In the genomic region with DNA sequence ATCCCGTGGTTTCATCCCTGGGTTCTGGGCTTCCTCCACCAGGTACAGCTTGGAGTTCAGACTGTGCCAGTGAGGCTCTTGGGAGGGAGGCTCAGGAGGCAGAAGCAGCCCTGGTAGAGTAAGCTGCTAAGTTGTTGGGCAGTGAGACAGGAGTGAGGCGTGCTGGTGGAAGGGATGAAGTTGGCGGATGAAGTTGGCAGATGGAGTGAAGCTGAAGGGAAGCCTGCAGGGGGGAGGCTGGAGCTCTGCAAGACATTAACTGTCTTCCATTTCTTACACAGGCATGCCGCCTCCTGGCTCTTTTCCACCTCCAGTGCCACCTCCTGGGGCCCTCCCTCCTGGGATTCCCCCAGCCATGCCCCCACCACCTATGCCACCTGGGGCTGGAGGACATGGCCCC, we compare ENCODE assay signal across 12 mouse cellular contexts. TPM values are rescaled to one million over a fixed set of nuclear protein-coding genes. Genes with fewer than 3 reads are reported as not detected.
DNase-seq lines count a peak whose midpoint lies in the region; ATAC-seq lines count a peak whose summit lies in the region.
"Not testable (repeated sequence)": the region's sequence is repeated elsewhere in the genome, so short reads cannot be mapped to it uniquely, and the experiment has no call there.
"Had no signal": no experiment of that assay in that cellular context is flagged by ENCODE, and none has a peak within 500 bp of the region (broad histone marks: within the 10 kb centered on the region; RNA-seq: fewer than 3 reads in every experiment).

No protein-coding gene starts in this region.

- H3K27ac ChIP-seq in embryonic facial prominence, embryonic 12.5 days; forebrain, embryonic 15.5 days (replicated peaks); intestine, embryonic 15.5 days; liver, embryonic 13.5 days; midbrain, embryonic 10.5 days (replicated peaks); stomach, embryonic 15.5 days: not testable (repeated sequence)

- not testable (repeated sequence) for H3K27me3 ChIP-seq in embryonic facial prominence, embryonic 12.5 days; forebrain, embryonic 15.5 days; intestine, embryonic 15.5 days (replicated peaks); liver, embryonic 13.5 days; midbrain, embryonic 10.5 days (ENCODE audit: low read depth, poor library complexity, severe bottlenecking); stomach, embryonic 15.5 days (replicated peaks)

- not testable (repeated sequence) for H3K9ac ChIP-seq in embryonic facial prominence, embryonic 12.5 days; forebrain, embryonic 15.5 days (replicated peaks); intestine, embryonic 15.5 days; stomach, embryonic 15.5 days
- H3K9ac ChIP-seq in liver, embryonic 13.5 days: peak overlapping the region; percentile 62

- ATAC-seq in embryonic facial prominence, embryonic 12.5 days (ENCODE audit: insufficient number of reproducible peaks, insufficient read depth, low FRiP score, low TSS enrichment); forebrain, embryonic 15.5 days (replicated peaks); intestine, embryonic 15.5 days; liver, embryonic 13.5 days (ENCODE audit: low read depth); stomach, embryonic 15.5 days (ENCODE audit: insufficient read depth, low FRiP score, low read depth): not testable (repeated sequence)

- WGBS in embryonic facial prominence, embryonic 12.5 days: 84% methylated on average over 4 of the region's 4 CpGs
- WGBS in forebrain, embryonic 15.5 days: 90% methylated on average over 4 of the region's 4 CpGs
- 76% methylated on average over 4 of the region's 4 CpGs for WGBS in intestine, embryonic 15.5 days
- 77% methylated on average over 4 of the region's 4 CpGs for WGBS in liver, embryonic 13.5 days (ENCODE audit: insufficient replicate concordance)
- 90% methylated on average over 4 of the region's 4 CpGs for WGBS in midbrain, embryonic 10.5 days
- WGBS in stomach, embryonic 15.5 days: 91% methylated on average over 4 of the region's 4 CpGs

- DNase-seq in 416B (ENCODE audit: low read depth) (peak; percentile 28), MN1 (ENCODE audit: low spot score) (peak; percentile 58)
- not testable (repeated sequence) for DNase-seq in liver, embryonic 13.5 days; midbrain, embryonic 10.5 days (ENCODE audit: low spot score)

- peaks cover 56% of the 10 kb centered on the region for H3K36me3 ChIP-seq in embryonic facial prominence, embryonic 12.5 days
- peaks cover 41% of the 10 kb centered on the region for H3K36me3 ChIP-seq in forebrain, embryonic 15.5 days
- H3K36me3 ChIP-seq in intestine, embryonic 15.5 days: peaks cover 18% of the 10 kb centered on the region
- peaks cover 55% of the 10 kb centered on the region for H3K36me3 ChIP-seq in liver, embryonic 13.5 days
- peaks cover 58% of the 10 kb centered on the region for H3K36me3 ChIP-seq in midbrain, embryonic 10.5 days
- peaks cover 16% of the 10 kb centered on the region for H3K36me3 ChIP-seq in stomach, embryonic 15.5 days

- not testable (repeated sequence) for H3K4me3 ChIP-seq in embryonic facial prominence, embryonic 12.5 days; intestine, embryonic 15.5 days (replicated peaks); stomach, embryonic 15.5 days (replicated peaks)
- H3K4me3 ChIP-seq in forebrain, embryonic 15.5 days: 0 out of 2 replicates have a peak overlapping the region, but pooled peaks have one; percentile 8
- peak overlapping the region; percentile 90 for H3K4me3 ChIP-seq in liver, embryonic 13.5 days (replicated peaks)
- H3K4me3 ChIP-seq in midbrain, embryonic 10.5 days: peak overlapping the region; percentile 92

- H3K9me3 ChIP-seq in embryonic facial prominence, embryonic 12.5 days; forebrain, embryonic 15.5 days; intestine, embryonic 15.5 days; liver, embryonic 13.5 days (replicated peaks); midbrain, embryonic 10.5 days (replicated peaks); stomach, embryonic 15.5 days: not testable (repeated sequence)

- peaks cover 25% of the 10 kb centered on the region for H3K4me1 ChIP-seq in embryonic facial prominence, embryonic 12.5 days
- peaks cover 36% of the 10 kb centered on the region for H3K4me1 ChIP-seq in forebrain, embryonic 15.5 days
- H3K4me1 ChIP-seq in intestine, embryonic 15.5 days (replicated peaks): peaks cover 15% of the 10 kb centered on the region
- peaks cover 53% of the 10 kb centered on the region for H3K4me1 ChIP-seq in liver, embryonic 13.5 days (replicated peaks)
- peaks cover 39% of the 10 kb centered on the region for H3K4me1 ChIP-seq in midbrain, embryonic 10.5 days
- peaks cover 20% of the 10 kb centered on the region for H3K4me1 ChIP-seq in stomach, embryonic 15.5 days

- peak overlapping the region; percentile 32 for H3K4me2 ChIP-seq in embryonic facial prominence, embryonic 12.5 days (replicated peaks)
- not testable (repeated sequence) for H3K4me2 ChIP-seq in forebrain, embryonic 15.5 days (replicated peaks)
- 0 out of 2 replicates have a peak overlapping the region, but pooled peaks have one; percentile 11 for H3K4me2 ChIP-seq in intestine, embryonic 15.5 days (replicated peaks)
- H3K4me2 ChIP-seq in liver, embryonic 13.5 days: peak overlapping the region; percentile 85
- H3K4me2 ChIP-seq in stomach, embryonic 15.5 days: 0 out of 2 replicates have a peak overlapping the region, but pooled peaks have one; percentile 29

RNA-seq across cellular contexts. Expression of a gene that starts 1.9 kb away (rescaled TPM):
- 181 and 190 TPM in 2 replicates for polyA plus RNA-seq in embryonic facial prominence, embryonic 12.5 days (2016; fragmentation: Nextera tagmentation; extraction: Ambion mirVana)
- polyA plus RNA-seq in forebrain, embryonic 15.5 days (2015; fragmentation: Nextera tagmentation; extraction: Ambion mirVana): 151 and 155 TPM in 2 replicates
- 152 and 153 TPM in 2 replicates for polyA plus RNA-seq in intestine, embryonic 15.5 days (2015; fragmentation: Nextera tagmentation; extraction: Ambion mirVana)
- polyA plus RNA-seq in liver, embryonic 13.5 days (2015; fragmentation: Nextera tagmentation; extraction: Ambion mirVana): 103 and 110 TPM in 2 replicates
- 262 and 271 TPM in 2 replicates for polyA plus RNA-seq in midbrain, embryonic 10.5 days (2016; fragmentation: Nextera tagmentation; extraction: Ambion mirVana)
- polyA plus RNA-seq in stomach, embryonic 15.5 days (2015; fragmentation: Nextera tagmentation; extraction: Ambion mirVana): 135 and 139 TPM in 2 replicates

RNA-seq across cellular contexts. Expression of a gene that starts 6.9 kb away (rescaled TPM):
- polyA plus RNA-seq in embryonic facial prominence, embryonic 12.5 days (2016; fragmentation: Nextera tagmentation; extraction: Ambion mirVana): 8.6 and 9.2 TPM in 2 replicates
- 69.1 and 73.3 TPM in 2 replicates for polyA plus RNA-seq in forebrain, embryonic 15.5 days (2015; fragmentation: Nextera tagmentation; extraction: Ambion mirVana)
- 6.0 and 7.4 TPM in 2 replicates for polyA plus RNA-seq in intestine, embryonic 15.5 days (2015; fragmentation: Nextera tagmentation; extraction: Ambion mirVana)
- polyA plus RNA-seq in liver, embryonic 13.5 days (2015; fragmentation: Nextera tagmentation; extraction: Ambion mirVana): 0.44 and 0.49 TPM in 2 replicates
- polyA plus RNA-seq in midbrain, embryonic 10.5 days (2016; fragmentation: Nextera tagmentation; extraction: Ambion mirVana): 3.1 and 8.8 TPM in 2 replicates
- polyA plus RNA-seq in stomach, embryonic 15.5 days (2015; fragmentation: Nextera tagmentation; extraction: Ambion mirVana): 5.7 and 6.4 TPM in 2 replicates

RNA-seq across cellular contexts. Expression of a gene that starts 12.2 kb away (rescaled TPM):
- 37.1 and 39.5 TPM in 2 replicates for polyA plus RNA-seq in embryonic facial prominence, embryonic 12.5 days (2016; fragmentation: Nextera tagmentation; extraction: Ambion mirVana)
- polyA plus RNA-seq in forebrain, embryonic 15.5 days (2015; fragmentation: Nextera tagmentation; extraction: Ambion mirVana): 10.0 and 11.2 TPM in 2 replicates
- 20.0 and 20.2 TPM in 2 replicates for polyA plus RNA-seq in intestine, embryonic 15.5 days (2015; fragmentation: Nextera tagmentation; extraction: Ambion mirVana)
- 1.9 and 2.2 TPM in 2 replicates for polyA plus RNA-seq in liver, embryonic 13.5 days (2015; fragmentation: Nextera tagmentation; extraction: Ambion mirVana)
- 7.8 and 9.6 TPM in 2 replicates for polyA plus RNA-seq in midbrain, embryonic 10.5 days (2016; fragmentation: Nextera tagmentation; extraction: Ambion mirVana)
- polyA plus RNA-seq in stomach, embryonic 15.5 days (2015; fragmentation: Nextera tagmentation; extraction: Ambion mirVana): 13.7 and 15.0 TPM in 2 replicates

RNA-seq across cellular contexts. Expression of a gene that starts 45.5 kb away (rescaled TPM):
- 52.6 and 53.3 TPM in 2 replicates for polyA plus RNA-seq in embryonic facial prominence, embryonic 12.5 days (2016; fragmentation: Nextera tagmentation; extraction: Ambion mirVana)
- 71.8 and 75.5 TPM in 2 replicates for polyA plus RNA-seq in forebrain, embryonic 15.5 days (2015; fragmentation: Nextera tagmentation; extraction: Ambion mirVana)
- polyA plus RNA-seq in intestine, embryonic 15.5 days (2015; fragmentation: Nextera tagmentation; extraction: Ambion mirVana): 59.5 and 60.7 TPM in 2 replicates
- polyA plus RNA-seq in liver, embryonic 13.5 days (2015; fragmentation: Nextera tagmentation; extraction: Ambion mirVana): 50.7 and 56.1 TPM in 2 replicates
- polyA plus RNA-seq in midbrain, embryonic 10.5 days (2016; fragmentation: Nextera tagmentation; extraction: Ambion mirVana): 86.7 and 92.8 TPM in 2 replicates
- polyA plus RNA-seq in stomach, embryonic 15.5 days (2015; fragmentation: Nextera tagmentation; extraction: Ambion mirVana): 54.8 and 55.0 TPM in 2 replicates

RNA-seq across cellular contexts. Expression of a gene that starts 45.6 kb away (rescaled TPM):
- 1.5 and 1.6 TPM in 2 replicates for polyA plus RNA-seq in embryonic facial prominence, embryonic 12.5 days (2016; fragmentation: Nextera tagmentation; extraction: Ambion mirVana)
- 0.46 TPM in 1 of 2 replicates, not detected in the other for polyA plus RNA-seq in forebrain, embryonic 15.5 days (2015; fragmentation: Nextera tagmentation; extraction: Ambion mirVana)
- polyA plus RNA-seq in intestine, embryonic 15.5 days (2015; fragmentation: Nextera tagmentation; extraction: Ambion mirVana): 1.1 and 1.6 TPM in 2 replicates
- 0.85 TPM in 1 of 2 replicates, not detected in the other for polyA plus RNA-seq in liver, embryonic 13.5 days (2015; fragmentation: Nextera tagmentation; extraction: Ambion mirVana)
- 0.98 TPM in 1 of 2 replicates, not detected in the other for polyA plus RNA-seq in midbrain, embryonic 10.5 days (2016; fragmentation: Nextera tagmentation; extraction: Ambion mirVana)
- polyA plus RNA-seq in stomach, embryonic 15.5 days (2015; fragmentation: Nextera tagmentation; extraction: Ambion mirVana): 0.81 TPM in 1 of 2 replicates, not detected in the other
- polyA plus RNA-seq: CD4-positive, CD25-positive, alpha-beta regulatory T cell, adult 4 months; forebrain, postnatal 0 days; hindbrain, embryonic 14.5 days; neural tube, embryonic 11.5 days had no signal
